Mouse (Mus musculus) cortical plate, adult 2 months (tissue): ENCODE measurements around the gene Wfikkn2. TPM values are rescaled to one million over a fixed set of nuclear protein-coding genes. Genes with fewer than 3 reads are reported as not detected.

Experiments
- H3K27ac ChIP-seq: fragments of 200-500 bp; 2 replicates; pipeline ENCODE4 v1.5.1; 2012; ENCODE audit warnings: low read length, control low read depth, inconsistent platforms; ENCODE audit not compliant: insufficient read depth
- H3K4me1 ChIP-seq: fragments of 200-500 bp; 2 replicates; pipeline ENCODE4 v1.6.1; 2011; ENCODE audit warnings: low read length; ENCODE audit not compliant: control insufficient read depth, insufficient read depth
- H3K4me3 ChIP-seq: fragments of 200-500 bp; 2 replicates; pipeline ENCODE4 v1.5.1; 2011; ENCODE audit warnings: mild to moderate bottlenecking, low read length, control low read depth; ENCODE audit not compliant: insufficient read depth
- CTCF ChIP-seq: fragments of 200-500 bp; IDR thresholded peaks from 2 replicates; pipeline ENCODE4 v1.5.1; 2011; ENCODE audit warnings: mild to moderate bottlenecking, control low read depth, low read length; ENCODE audit not compliant: insufficient read depth; ENCODE audit errors: extremely low read depth
- POLR2A ChIP-seq: fragments of 200-500 bp; IDR thresholded peaks from 2 replicates; pipeline ENCODE4 v1.6.1; 2011; ENCODE audit warnings: mild to moderate bottlenecking, low read length, control low read depth; ENCODE audit not compliant: insufficient read depth; ENCODE audit errors: extremely low read depth
- polyA plus RNA-seq: library from polyadenylated mRNA; depleted of rRNA; stranded (reverse); fragments of >200 nt; gene quantifications from 2 replicates; pipeline ENCODE4 v1.2.3, GENCODE M21; 2012; rRNA removed

Gene Wfikkn2
- polyA plus RNA-seq, 1 experiment, result 1.3 TPM

GRCm38 (mm10) chr11:94198405-94199146 lies 47.2 kb downstream of the Wfikkn2 start:
- Histone ChIP-seq H3K4me3 (no peak overlapping the region), H3K27ac (no peak overlapping the region), H3K4me1 (no peaks in the 10 kb centered on the region)
- TF ChIP-seq POLR2A (no peak), CTCF (no peak)

- Histone ChIP-seq H3K4me3 (no peak overlapping the region), H3K27ac (no peak overlapping the region), H3K4me1 (no peaks in the 10 kb centered on the region)
- TF ChIP-seq CTCF (no peak), POLR2A (no peak)
Measured at GRCm38 (mm10) chr11:94196311-94196710, 49.5 kb downstream of the Wfikkn2 start.

DNA sequence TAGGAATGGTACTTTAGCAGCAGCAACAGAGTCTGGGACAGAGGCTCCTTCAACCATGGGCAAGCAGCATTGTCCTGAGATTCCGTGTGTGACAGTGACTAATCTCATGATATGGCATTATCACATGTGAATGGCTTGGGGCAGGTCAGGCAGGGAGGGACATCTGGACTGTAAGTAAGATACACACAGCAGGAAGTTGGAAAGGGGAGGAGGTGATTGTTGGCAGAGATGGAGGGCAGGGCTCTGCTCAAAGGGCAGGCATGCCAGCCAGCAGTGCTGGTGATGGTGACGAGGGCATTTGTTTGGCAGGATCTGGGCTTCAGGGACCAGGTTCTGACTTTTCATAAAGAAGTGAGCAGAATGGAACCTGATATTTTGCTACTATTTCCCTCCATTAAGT lies 52.7 kb downstream of the Wfikkn2 start:
- no peaks in the 10 kb centered on the region for H3K4me1 ChIP-seq
- H3K27ac ChIP-seq, result no peak overlapping the region
- no peak overlapping the region for H3K4me3 ChIP-seq
- no peak for TF ChIP-seq POLR2A
- TF ChIP-seq CTCF, result no peak

DNA sequence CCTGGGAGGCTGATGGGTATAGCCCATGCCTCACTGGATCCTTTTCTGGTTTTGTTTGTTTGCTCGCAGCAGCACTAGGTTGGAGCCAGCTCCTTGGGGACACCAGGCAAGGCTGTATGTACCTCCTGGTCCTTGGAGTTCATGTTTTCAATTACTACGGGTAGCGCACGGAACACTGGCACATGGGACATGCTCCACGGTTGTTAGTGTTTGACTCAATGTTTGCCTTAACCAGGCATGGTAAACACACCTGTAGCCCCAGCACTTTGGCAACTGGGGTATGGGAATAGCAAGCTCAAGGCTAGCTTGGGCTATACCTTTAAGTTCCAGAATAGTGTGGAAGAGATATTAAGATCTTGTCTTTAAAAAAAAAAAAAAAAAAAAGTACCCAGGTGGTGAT lies 55.1 kb downstream of the Wfikkn2 start:
- H3K27ac ChIP-seq, result no peak overlapping the region
- TF ChIP-seq POLR2A (no peak), CTCF (no peak)
- H3K4me3 ChIP-seq, result no peak overlapping the region
- H3K4me1 ChIP-seq, result no peaks in the 10 kb centered on the region

GRCm38 (mm10) chr11:94189579-94189978 lies 56.2 kb downstream of the Wfikkn2 start:
- Histone ChIP-seq H3K4me1 (no peaks in the 10 kb centered on the region), H3K4me3 (no peak overlapping the region), H3K27ac (no peak overlapping the region)
- TF ChIP-seq POLR2A (no peak), CTCF (no peak)

Other genes with a start within 250 kb of the Wfikkn2 start
- gene Spag9, start 249.9 kb downstream of the Wfikkn2 start, polyA plus RNA-seq, result 126 and 130 TPM in 2 replicates
- gene Tob1, start 34.6 kb downstream of the Wfikkn2 start, polyA plus RNA-seq, result 31.6 and 33.8 TPM in 2 replicates
- gene Gm21885, start 35.9 kb upstream of the Wfikkn2 start, polyA plus RNA-seq, result not detected in 2 replicates
- 138 and 160 TPM in 2 replicates for gene Luc7l3, start 76.0 kb upstream of the Wfikkn2 start, polyA plus RNA-seq
- gene Ankrd40, start 82.0 kb upstream of the Wfikkn2 start, polyA plus RNA-seq, result 160 and 165 TPM in 2 replicates
- 1.6 and 2.0 TPM in 2 replicates for gene Abcc3, start 147.0 kb upstream of the Wfikkn2 start, polyA plus RNA-seq
- gene Cacna1g, start 228.2 kb upstream of the Wfikkn2 start, polyA plus RNA-seq, result 137 and 159 TPM in 2 replicates
- 0.15 and 0.25 TPM in 2 replicates for gene Spata20, start 240.2 kb upstream of the Wfikkn2 start, polyA plus RNA-seq